Mouse (Mus musculus): ENCODE data around the gene Armc6. TPM values are rescaled to one million over a fixed set of nuclear protein-coding genes. Genes with fewer than 3 reads are reported as not detected.

Armc6 gene
- polyA plus RNA-seq, 1 experiment, result 25.4 TPM

GRCm38 (mm10) chr8:70178231-70178630 lies 56.0 kb downstream of the Armc6 start:
- no peak for TF ChIP-seq CTCF (IDR thresholded peaks at IDR 0.05; ENCODE audit: borderline replicate concordance, control insufficient read depth, extremely low read depth, insufficient read depth, low read length, poor library complexity)
- no peak for TF ChIP-seq POLR2A (IDR thresholded peaks at IDR 0.05; ENCODE audit: control insufficient read depth, extremely low read depth, insufficient read depth, low read length, poor library complexity)
- no peaks in the 10 kb centered on the region; the same call in 1 of the 2 replicates for H3K36me3 ChIP-seq (ENCODE audit: control insufficient read depth, insufficient read depth, low read length)
- no peak overlapping the region for H3K4me3 ChIP-seq (ENCODE audit: control insufficient read depth, insufficient read depth, low read length)
- DNase-seq, result no peak
- no peak overlapping the region for H3K27ac ChIP-seq (ENCODE audit: control insufficient read depth, insufficient read depth, low read length)
- 97% methylated on average over 2 of the region's 2 CpGs for WGBS
- no peaks in the 10 kb centered on the region for H3K27me3 ChIP-seq (ENCODE audit: control insufficient read depth, insufficient read depth, low read length)
- H3K4me1 ChIP-seq (replicated peaks; ENCODE audit: control insufficient read depth, insufficient read depth, low read length), result 0 out of 2 replicates have a peak, but pooled peaks cover 8% of the 10 kb centered on the region

GRCm38 (mm10) chr8:70174079-70174478 lies 60.2 kb downstream of the Armc6 start:
- H3K27me3 ChIP-seq (ENCODE audit: control insufficient read depth, insufficient read depth, low read length), result no peaks in the 10 kb centered on the region
- no peak overlapping the region for H3K27ac ChIP-seq (ENCODE audit: control insufficient read depth, insufficient read depth, low read length)
- H3K4me3 ChIP-seq (ENCODE audit: control insufficient read depth, insufficient read depth, low read length), result no peak overlapping the region
- H3K4me1 ChIP-seq (replicated peaks; ENCODE audit: control insufficient read depth, insufficient read depth, low read length), result 0 out of 2 replicates have a peak, but pooled peaks cover 8% of the 10 kb centered on the region
- WGBS, result 81% methylated on average over 7 of the region's 7 CpGs
- H3K36me3 ChIP-seq (ENCODE audit: control insufficient read depth, insufficient read depth, low read length), result no peaks in the 10 kb centered on the region
- no peak for DNase-seq
- TF ChIP-seq CTCF (IDR thresholded peaks at IDR 0.05; ENCODE audit: borderline replicate concordance, control insufficient read depth, extremely low read depth, insufficient read depth, low read length, poor library complexity), result no peak
- no peak for TF ChIP-seq POLR2A (IDR thresholded peaks at IDR 0.05; ENCODE audit: control insufficient read depth, extremely low read depth, insufficient read depth, low read length, poor library complexity)

GRCm38 (mm10) chr8:70173320-70173719 lies 60.9 kb downstream of the Armc6 start:
- Histone ChIP-seq H3K27ac (ENCODE audit: control insufficient read depth, insufficient read depth, low read length) (no peak overlapping the region), H3K36me3 (ENCODE audit: control insufficient read depth, insufficient read depth, low read length) (no peaks in the 10 kb centered on the region), H3K27me3 (ENCODE audit: control insufficient read depth, insufficient read depth, low read length) (no peaks in the 10 kb centered on the region), H3K4me1 (replicated peaks; ENCODE audit: control insufficient read depth, insufficient read depth, low read length) (0 out of 2 replicates have a peak, but pooled peaks cover 8% of the 10 kb centered on the region), H3K4me3 (ENCODE audit: control insufficient read depth, insufficient read depth, low read length) (no peak overlapping the region)
- DNase-seq, result no peak
- 87% methylated on average over 5 of the region's 5 CpGs for WGBS
- no peak for TF ChIP-seq POLR2A (IDR thresholded peaks at IDR 0.05; ENCODE audit: control insufficient read depth, extremely low read depth, insufficient read depth, low read length, poor library complexity)
- TF ChIP-seq CTCF (IDR thresholded peaks at IDR 0.05; ENCODE audit: borderline replicate concordance, control insufficient read depth, extremely low read depth, insufficient read depth, low read length, poor library complexity), result no peak

- Histone ChIP-seq H3K36me3 (ENCODE audit: control insufficient read depth, insufficient read depth, low read length) (no peaks in the 10 kb centered on the region), H3K27me3 (ENCODE audit: control insufficient read depth, insufficient read depth, low read length) (no peaks in the 10 kb centered on the region), H3K4me1 (replicated peaks; ENCODE audit: control insufficient read depth, insufficient read depth, low read length) (0 out of 2 replicates have a peak, but pooled peaks cover 8% of the 10 kb centered on the region), H3K27ac (ENCODE audit: control insufficient read depth, insufficient read depth, low read length) (no peak within 1 kb of the TSS), H3K4me3 (ENCODE audit: control insufficient read depth, insufficient read depth, low read length) (peak within 1 kb of the TSS; percentile 78)
- DNase-seq, result peak; percentile 90
- WGBS, result under 1% methylated on average over 27 of the region's 27 CpGs
- TF ChIP-seq POLR2A (IDR thresholded peaks at IDR 0.05; ENCODE audit: control insufficient read depth, extremely low read depth, insufficient read depth, low read length, poor library complexity) (peak; percentile 83), CTCF (IDR thresholded peaks at IDR 0.05; ENCODE audit: borderline replicate concordance, control insufficient read depth, extremely low read depth, insufficient read depth, low read length, poor library complexity) (0 out of 2 replicates have a peak, but pooled peaks have one; percentile 22)
These were observed 62.1 kb downstream of the Armc6 start, which contains the start of gene Tmem161a for GRCm38 (mm10) chr8:70172043-70172681. TSS of gene Tmem161a (plus strand) at chr8:70172356.

- H3K36me3 ChIP-seq (ENCODE audit: control insufficient read depth, insufficient read depth, low read length), result no peaks in the 10 kb centered on the region
- H3K27me3 ChIP-seq (ENCODE audit: control insufficient read depth, insufficient read depth, low read length), result no peaks in the 10 kb centered on the region
- TF ChIP-seq CTCF (IDR thresholded peaks at IDR 0.05; ENCODE audit: borderline replicate concordance, control insufficient read depth, extremely low read depth, insufficient read depth, low read length, poor library complexity) (no peak), POLR2A (IDR thresholded peaks at IDR 0.05; ENCODE audit: control insufficient read depth, extremely low read depth, insufficient read depth, low read length, poor library complexity) (no peak)
- DNase-seq, result no peak
- 89% methylated on average over 7 of the region's 7 CpGs for WGBS
- no peak overlapping the region for H3K4me3 ChIP-seq (ENCODE audit: control insufficient read depth, insufficient read depth, low read length)
- no peak overlapping the region for H3K27ac ChIP-seq (ENCODE audit: control insufficient read depth, insufficient read depth, low read length)
- peaks cover 13% of the 10 kb centered on the region for H3K4me1 ChIP-seq (replicated peaks; ENCODE audit: control insufficient read depth, insufficient read depth, low read length)
These were observed 63.0 kb downstream of the Armc6 start for GRCm38 (mm10) chr8:70171240-70171639.

- Histone ChIP-seq H3K4me3 (ENCODE audit: control insufficient read depth, insufficient read depth, low read length) (no peak overlapping the region), H3K27me3 (ENCODE audit: control insufficient read depth, insufficient read depth, low read length) (no peaks in the 10 kb centered on the region), H3K27ac (ENCODE audit: control insufficient read depth, insufficient read depth, low read length) (no peak overlapping the region), H3K4me1 (replicated peaks; ENCODE audit: control insufficient read depth, insufficient read depth, low read length) (peaks cover 13% of the 10 kb centered on the region), H3K36me3 (ENCODE audit: control insufficient read depth, insufficient read depth, low read length) (no peaks in the 10 kb centered on the region)
- TF ChIP-seq CTCF (IDR thresholded peaks at IDR 0.05; ENCODE audit: borderline replicate concordance, control insufficient read depth, extremely low read depth, insufficient read depth, low read length, poor library complexity) (no peak), POLR2A (IDR thresholded peaks at IDR 0.05; ENCODE audit: control insufficient read depth, extremely low read depth, insufficient read depth, low read length, poor library complexity) (no peak)
- no peak for DNase-seq
- WGBS, result 94% methylated on average over 3 of the region's 3 CpGs
These were observed 63.5 kb downstream of the Armc6 start for GRCm38 (mm10) chr8:70170748-70171147.

Other genes with a start within 250 kb of the Armc6 start
- gene Gatad2a, start 238.1 kb downstream of the Armc6 start, polyA plus RNA-seq (2012; rRNA removed), result 84.5 and 116 TPM in 2 replicates
- 186 and 190 TPM in 2 replicates for gene Mau2, start 191.7 kb downstream of the Armc6 start, polyA plus RNA-seq (2012; rRNA removed)
- gene Sugp1, start 191.7 kb downstream of the Armc6 start, polyA plus RNA-seq (2012; rRNA removed), result 17.8 and 18.1 TPM in 2 replicates
- 5.1 and 5.9 TPM in 2 replicates for gene Tm6sf2, start 161.5 kb downstream of the Armc6 start, polyA plus RNA-seq (2012; rRNA removed)
- gene Hapln4, start 151.0 kb downstream of the Armc6 start, polyA plus RNA-seq (2012; rRNA removed), result 0.11 and 0.15 TPM in 2 replicates
- 0.05 and 0.08 TPM in 2 replicates for gene Ncan, start 113.6 kb downstream of the Armc6 start, polyA plus RNA-seq (2012; rRNA removed)
- 20.7 and 26.9 TPM in 2 replicates for gene Nr2c2ap, start 103.1 kb downstream of the Armc6 start, polyA plus RNA-seq (2012; rRNA removed)
- gene Rfxank, start 95.3 kb downstream of the Armc6 start, polyA plus RNA-seq (2012; rRNA removed), result 49.7 and 58.2 TPM in 2 replicates
- gene Borcs8, start 95.0 kb downstream of the Armc6 start, polyA plus RNA-seq (2012; rRNA removed), result 174 and 178 TPM in 2 replicates
- 3.5 and 3.6 TPM in 2 replicates for gene Mef2b, start 94.8 kb downstream of the Armc6 start, polyA plus RNA-seq (2012; rRNA removed)
- gene Tmem161a, start 62.1 kb downstream of the Armc6 start, polyA plus RNA-seq (2012; rRNA removed), result 144 and 156 TPM in 2 replicates
- gene Slc25a42, start 22.2 kb downstream of the Armc6 start, polyA plus RNA-seq (2012; rRNA removed), result 59.1 and 66.6 TPM in 2 replicates
- gene Sugp2, start 240 bp downstream of the Armc6 start, polyA plus RNA-seq (2012; rRNA removed), result 98.2 and 103 TPM in 2 replicates
- gene Homer3, start 48.4 kb upstream of the Armc6 start, polyA plus RNA-seq (2012; rRNA removed), result 60.6 and 67.6 TPM in 2 replicates
- gene Ddx49, start 68.0 kb upstream of the Armc6 start, polyA plus RNA-seq (2012; rRNA removed), result 72.1 and 75.4 TPM in 2 replicates
- gene Cope, start 68.1 kb upstream of the Armc6 start, polyA plus RNA-seq (2012; rRNA removed), result 397 and 454 TPM in 2 replicates
- gene Cers1, start 81.3 kb upstream of the Armc6 start, polyA plus RNA-seq (2012; rRNA removed), result 0.13 and 0.61 TPM in 2 replicates
- gene Gdf1, start 95.4 kb upstream of the Armc6 start, polyA plus RNA-seq (2012; rRNA removed), result 0.13 and 0.23 TPM in 2 replicates
- 76.0 and 104 TPM in 2 replicates for gene Upf1, start 118.8 kb upstream of the Armc6 start, polyA plus RNA-seq (2012; rRNA removed)
- gene Comp, start 139.1 kb upstream of the Armc6 start, polyA plus RNA-seq (2012; rRNA removed), result 4.1 and 4.7 TPM in 2 replicates
- 43.9 and 49.0 TPM in 2 replicates for gene Crtc1, start 205.1 kb upstream of the Armc6 start, polyA plus RNA-seq (2012; rRNA removed)
- 43.1 and 44.6 TPM in 2 replicates for gene Klhl26, start 242.5 kb upstream of the Armc6 start, polyA plus RNA-seq (2012; rRNA removed)